Mouse (Mus musculus): Measurements from ENCODE around the gene Stxbp2. TPM values are rescaled to one million over a fixed set of nuclear protein-coding genes. Genes with fewer than 3 reads are reported as not detected.
A peak's percentile ranks its signal among the peaks of the same experiment; 100 is the strongest.

Gene Stxbp2
- total RNA-seq, 2 experiments from 2014 or later = 1.2 to 1.9 TPM

GRCm38 (mm10) chr8:3631478-3631875 is 722 bp downstream of the Stxbp2 start:
- DNase-seq = no peak

GRCm38 (mm10) chr8:3645804-3646203 is 15.0 kb downstream of the Stxbp2 start:
- DNase-seq = no peak

GRCm38 (mm10) chr8:3646824-3647531 is 16.2 kb downstream of the Stxbp2 start:
- DNase-seq = no peak

GRCm38 (mm10) chr8:3647561-3647960 is 16.8 kb downstream of the Stxbp2 start:
- no peak for DNase-seq

GRCm38 (mm10) chr8:3648268-3648667 is 17.5 kb downstream of the Stxbp2 start:
- no peak for DNase-seq

- DNase-seq = no peak
Measured at GRCm38 (mm10) chr8:3648990-3649389, 18.2 kb downstream of the Stxbp2 start.

- no peak for DNase-seq
Measured at GRCm38 (mm10) chr8:3652845-3653244, 22.1 kb downstream of the Stxbp2 start.

- DNase-seq = no peak
Measured at GRCm38 (mm10) chr8:3654726-3655508, 24.2 kb downstream of the Stxbp2 start.

GRCm38 (mm10) chr8:3655526-3655925 is 24.8 kb downstream of the Stxbp2 start, which contains the start of gene Retn:
Retn (plus strand) TSS chr8:3655770.
- no peak for DNase-seq

- no peak for DNase-seq
Measured at GRCm38 (mm10) chr8:3656725-3657381, 26.1 kb downstream of the Stxbp2 start.

- DNase-seq = no peak
Measured at GRCm38 (mm10) chr8:3660889-3661288, 30.1 kb downstream of the Stxbp2 start.

GRCm38 (mm10) chr8:3664405-3664804 is 33.6 kb downstream of the Stxbp2 start:
- DNase-seq = no peak

- DNase-seq = no peak
Measured at GRCm38 (mm10) chr8:3665507-3665906, 34.8 kb downstream of the Stxbp2 start, which contains the start of gene Mcemp1. Mcemp1 (plus strand) TSS chr8:3665754.

GRCm38 (mm10) chr8:3670388-3670787 is 39.6 kb downstream of the Stxbp2 start:
- DNase-seq = no peak

GRCm38 (mm10) chr8:3671980-3672491 is 41.3 kb downstream of the Stxbp2 start, which contains the start of gene Fcor:
Fcor (minus strand) TSS chr8:3672362.
- DNase-seq = peak; percentile 47

- DNase-seq = no peak
Measured at GRCm38 (mm10) chr8:3674671-3675070, 43.9 kb downstream of the Stxbp2 start.

GRCm38 (mm10) chr8:3676131-3676992 is 45.6 kb downstream of the Stxbp2 start, which contains the start of gene Trappc5:
Trappc5 (plus strand) TSS chr8:3676299.
- DNase-seq = peak; percentile 90

- DNase-seq = no peak
Measured at GRCm38 (mm10) chr8:3676993-3677579, 46.3 kb downstream of the Stxbp2 start.

- DNase-seq = no peak
Measured at GRCm38 (mm10) chr8:3678831-3679230, 48.1 kb downstream of the Stxbp2 start.

- DNase-seq = no peak
Measured at GRCm38 (mm10) chr8:3679236-3679635, 48.5 kb downstream of the Stxbp2 start.

GRCm38 (mm10) chr8:3679656-3680055 is 48.9 kb downstream of the Stxbp2 start:
- no peak for DNase-seq

Data from gastrocnemius, postnatal 25 days (tissue).